Mouse (Mus musculus) left cerebral cortex, postnatal 10 days (tissue): ENCODE data around the gene Cacng3. TPM values are rescaled to one million over a fixed set of nuclear protein-coding genes. Genes with fewer than 3 reads are reported as not detected.
A peak's percentile ranks its signal among the peaks of the same experiment; 100 is the strongest.

Experiments
- DNase-seq, 2 experiments: peaks; one replicate each; pipeline ENCODE4 v3.0.0; 2021 to 2022; ENCODE audit warnings: low spot score in 2 of 2, mixed read lengths in 1 of 2; ENCODE audit errors: extremely low spot score in 1 of 2
- intact Hi-C: fragments of 180-260 bp; cut with DNase I; formaldehyde crosslinking; loops from one replicate; pipeline ENCODE4 v1.15.1; 2025
- total RNA-seq, 2 experiments: library from RNA; stranded (reverse); gene quantifications; 2 replicates each; pipeline ENCODE4 v1.2.3; 2021

The Cacng3 gene
- total RNA-seq, 2 experiments from 2014 or later = 124 to 129 TPM

- intact Hi-C loops = no loop called here
- peak in 1 of 2 experiments; percentile 27 for DNase-seq
Measured at GRCm38 (mm10) chr7:122702443-122702842, 32.2 kb downstream of the Cacng3 start.

- intact Hi-C loops = no loop called here
- no peak for DNase-seq
Measured at GRCm38 (mm10) chr7:122706736-122707135, 36.4 kb downstream of the Cacng3 start.

- intact Hi-C loops = no loop called here
- DNase-seq = no peak
Measured at GRCm38 (mm10) chr7:122716299-122716698, 46.0 kb downstream of the Cacng3 start.

GRCm38 (mm10) chr7:122718540-122718939 is 48.2 kb downstream of the Cacng3 start:
- intact Hi-C loops = no loop called here
- no peak for DNase-seq

GRCm38 (mm10) chr7:122723358-122723876 is 53.1 kb downstream of the Cacng3 start:
- DNase-seq = no peak
- intact Hi-C loops = no loop called here

- intact Hi-C loops = no loop called here
- DNase-seq = no peak
Measured at GRCm38 (mm10) chr7:122726376-122726775, 56.1 kb downstream of the Cacng3 start.

GRCm38 (mm10) chr7:122728186-122728585 is 57.9 kb downstream of the Cacng3 start:
- DNase-seq = no peak
- intact Hi-C loops = no loop called here

GRCm38 (mm10) chr7:122728846-122729245 is 58.6 kb downstream of the Cacng3 start:
- DNase-seq = peak in 1 of 2 experiments; percentile 50
- intact Hi-C loops = no loop called here

GRCm38 (mm10) chr7:122735323-122735722 is 65.0 kb downstream of the Cacng3 start:
- intact Hi-C loops = no loop called here

GRCm38 (mm10) chr7:122738541-122738940 is 68.2 kb downstream of the Cacng3 start:
- intact Hi-C loops = no loop called here

More at GRCm38 (mm10) chr7:122735323-122735722, 65.0 kb downstream of the Cacng3 start:
- no peak for DNase-seq

GRCm38 (mm10) chr7:122740663-122741062 is 70.4 kb downstream of the Cacng3 start:
- no peak for DNase-seq
- intact Hi-C loops = no loop called here

More at GRCm38 (mm10) chr7:122738541-122738940, 68.2 kb downstream of the Cacng3 start:
- no peak for DNase-seq

- no peak for DNase-seq
Measured at GRCm38 (mm10) chr7:122755920-122756603, 85.8 kb downstream of the Cacng3 start.

GRCm38 (mm10) chr7:122758645-122759044 is 88.4 kb downstream of the Cacng3 start:
- intact Hi-C loops = no loop called here
- no peak for DNase-seq

More at GRCm38 (mm10) chr7:122755920-122756603, 85.8 kb downstream of the Cacng3 start:
- intact Hi-C loops = no loop called here

GRCm38 (mm10) chr7:122764506-122764905 is 94.2 kb downstream of the Cacng3 start:
- intact Hi-C loops = no loop called here

GRCm38 (mm10) chr7:122768292-122769020 is 98.2 kb downstream of the Cacng3 start:
- no peak for DNase-seq
- intact Hi-C loops = no loop called here

More at GRCm38 (mm10) chr7:122764506-122764905, 94.2 kb downstream of the Cacng3 start:
- DNase-seq = no peak

GRCm38 (mm10) chr7:122779601-122780000 is 109.3 kb downstream of the Cacng3 start:
- DNase-seq = peak; percentile 16 to 21
- intact Hi-C loops = no loop called here

- DNase-seq = no peak
- intact Hi-C loops = no loop called here
Measured at GRCm38 (mm10) chr7:122789929-122790328, 119.6 kb downstream of the Cacng3 start.

GRCm38 (mm10) chr7:122793655-122794346 is 123.5 kb downstream of the Cacng3 start:
- intact Hi-C loops = no loop called here
- no peak for DNase-seq

- intact Hi-C loops = no loop called here
- no peak for DNase-seq
Measured at GRCm38 (mm10) chr7:122795140-122795539, 124.8 kb downstream of the Cacng3 start.
